Mouse (Mus musculus) C2C12 (cell line): ENCODE measurements at regions not wholly inside any gene's neighbourhood (a gene's known extent, or its start where the extent isn't known, plus 50 kb on each side); places are given as distances from the start of the nearest gene placed in this dataset.

Source experiments
- H3K27me3 ChIP-seq: one replicate; pipeline ENCODE4 v1.6.1; 2011; ENCODE audit not compliant: control insufficient read depth, insufficient read depth, insufficient read length
- H3K36me3 ChIP-seq: one replicate; pipeline ENCODE4 v1.6.1; 2011; ENCODE audit not compliant: control insufficient read depth, insufficient read depth
- H3K4me3 ChIP-seq: one replicate; pipeline ENCODE4 v1.5.1; 2011; ENCODE audit warnings: mild to moderate bottlenecking, control low read depth; ENCODE audit not compliant: poor library complexity, insufficient read depth, severe bottlenecking
- H3K79me2 ChIP-seq: one replicate; pipeline ENCODE4 v1.6.1; 2011; ENCODE audit not compliant: control insufficient read depth, insufficient read depth
- H3K79me3 ChIP-seq: one replicate; pipeline ENCODE4 v1.6.1; 2011; ENCODE audit warnings: low read depth, control low read depth
- H3ac ChIP-seq: one replicate; pipeline ENCODE3; 2011; ENCODE audit warnings: low read depth; ENCODE audit not compliant: control insufficient read depth, insufficient read length
- CEBPB ChIP-seq: IDR thresholded peaks from one replicate; pipeline ENCODE4 v1.6.1; 2011; ENCODE audit warnings: low read depth, mild to moderate bottlenecking, control low read depth, moderate library complexity
- CTCF ChIP-seq: IDR thresholded peaks from one replicate; pipeline ENCODE4 v1.5.1; 2011; ENCODE audit not compliant: control insufficient read depth, insufficient read depth, insufficient read length
- FOSL1 ChIP-seq: IDR thresholded peaks from one replicate; pipeline ENCODE4 v1.8.0; 2011; ENCODE audit warnings: mild to moderate bottlenecking, low read length; ENCODE audit not compliant: poor library complexity, insufficient read depth, severe bottlenecking
- MAX ChIP-seq: IDR thresholded peaks from one replicate; pipeline ENCODE4 v1.6.1; 2011; ENCODE audit warnings: mild to moderate bottlenecking, control low read depth
- MYOD1 ChIP-seq: IDR thresholded peaks from one replicate; pipeline ENCODE4 v1.6.1; 2011; ENCODE audit warnings: low read depth; ENCODE audit not compliant: control insufficient read depth, insufficient read length
- MYOG ChIP-seq: IDR thresholded peaks from one replicate; pipeline ENCODE4 v1.6.1; 2011; ENCODE audit not compliant: control insufficient read depth, insufficient read length; ENCODE audit errors: extremely low read depth
- USF1 ChIP-seq: IDR thresholded peaks from one replicate; pipeline ENCODE4 v1.6.1; 2011; ENCODE audit warnings: low read depth, mild to moderate bottlenecking, control low read depth, moderate library complexity

DNA sequence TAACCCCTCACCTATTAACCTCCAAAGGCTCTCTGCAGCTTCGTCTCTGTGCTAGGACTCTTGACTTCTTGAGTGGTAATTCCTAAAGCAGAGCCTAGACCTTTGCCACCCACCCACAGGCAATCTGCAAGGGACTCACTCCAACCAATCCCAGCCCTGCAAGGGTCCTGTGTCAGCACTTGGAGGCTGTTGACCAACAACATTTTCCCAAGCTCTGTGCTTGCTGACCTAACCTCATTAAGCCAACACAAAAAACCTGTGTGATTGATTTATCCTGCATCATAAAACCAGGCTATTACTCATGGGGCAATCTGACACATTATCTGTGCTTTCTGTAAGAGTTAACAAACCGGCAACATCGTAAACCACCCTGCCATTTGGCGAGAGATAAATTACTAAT lies 61.4 kb upstream of the Sox9 start:
- Histone ChIP-seq H3ac (no peak overlapping the region), H3K27me3 (no peaks in the 10 kb centered on the region), H3K79me2 (no peaks in the 10 kb centered on the region), H3K4me3 (no peak overlapping the region), H3K79me3 (no peaks in the 10 kb centered on the region), H3K36me3 (no peaks in the 10 kb centered on the region)
- TF ChIP-seq MYOD1 = peak; percentile 15
- TF ChIP-seq CEBPB = no peak

DNA sequence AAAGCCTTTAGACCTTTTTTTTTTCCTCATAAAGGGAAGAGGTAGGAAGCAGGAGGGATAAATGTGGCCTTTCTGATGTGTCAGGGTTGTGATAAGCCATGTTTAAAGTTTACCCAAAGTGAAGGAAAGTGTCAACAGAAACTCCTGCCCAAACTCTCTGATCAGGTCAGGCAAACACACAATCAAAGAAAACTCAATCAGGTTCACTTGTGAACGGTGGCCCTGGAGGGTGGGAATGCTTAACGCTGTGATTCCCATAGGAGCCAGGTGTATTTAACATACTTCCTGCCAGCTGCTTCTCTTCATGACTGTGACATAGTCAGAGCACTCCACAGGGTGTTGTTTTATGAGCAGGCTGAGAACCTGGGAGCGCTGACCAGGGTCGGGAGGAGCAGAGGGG lies 59.1 kb upstream of the Sox9 start:
- no peak overlapping the region for H3ac ChIP-seq
- no peaks in the 10 kb centered on the region for H3K79me3 ChIP-seq
- no peaks in the 10 kb centered on the region for H3K27me3 ChIP-seq
- TF ChIP-seq FOSL1 (no peak), MYOG (no peak), USF1 (no peak), CEBPB (no peak), MYOD1 (no peak), CTCF (no peak), MAX (no peak)
- H3K79me2 ChIP-seq = no peaks in the 10 kb centered on the region
- H3K4me3 ChIP-seq = no peak overlapping the region
- H3K36me3 ChIP-seq = no peaks in the 10 kb centered on the region

DNA sequence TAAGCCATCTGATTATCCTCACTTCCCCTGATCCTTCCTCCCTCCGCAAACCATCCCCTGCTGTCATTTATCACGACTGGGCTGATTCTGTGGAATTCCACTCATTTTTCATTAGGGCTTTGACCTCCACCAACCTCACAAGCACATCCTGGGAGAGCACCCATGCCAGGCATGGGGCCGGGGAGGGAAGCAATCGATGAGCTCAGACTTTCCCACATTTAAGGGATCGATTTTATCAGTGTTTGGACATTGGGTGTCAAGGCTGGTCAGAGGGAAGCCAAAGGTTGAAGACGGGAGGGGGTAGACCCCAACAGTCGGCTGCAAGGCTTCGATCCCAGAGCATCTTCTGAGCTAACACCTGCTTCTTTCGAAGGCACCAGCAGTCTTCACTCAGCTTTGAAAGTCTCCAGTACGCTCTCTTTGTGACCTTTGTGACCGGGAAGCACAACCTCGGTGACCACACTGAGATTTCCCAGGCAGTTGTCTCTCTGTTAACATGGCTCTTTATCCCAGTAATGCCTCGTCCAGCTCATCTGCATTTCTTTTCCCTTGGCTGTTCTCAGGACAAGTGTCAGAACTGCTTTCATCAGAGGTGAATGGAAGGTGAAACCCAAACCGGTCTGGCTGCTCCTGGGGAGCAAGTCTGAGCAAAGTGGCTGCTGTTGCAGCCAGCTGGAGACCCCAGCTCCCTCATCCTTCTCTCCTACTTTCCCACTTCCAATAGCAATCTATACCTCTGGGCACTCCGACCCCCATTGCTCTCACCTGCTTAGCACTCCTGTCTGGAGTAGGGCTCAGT lies 53.7 kb upstream of the Sox9 start:
- Histone ChIP-seq H3K27me3 (no peaks in the 10 kb centered on the region), H3K79me2 (no peaks in the 10 kb centered on the region), H3K79me3 (no peaks in the 10 kb centered on the region), H3K36me3 (no peaks in the 10 kb centered on the region), H3ac (no peak overlapping the region), H3K4me3 (no peak overlapping the region)
- TF ChIP-seq CTCF (no peak), CEBPB (no peak), FOSL1 (no peak), MAX (no peak), USF1 (no peak), MYOG (no peak), MYOD1 (no peak)
